Mouse (Mus musculus): Measurements from ENCODE around the gene C1qtnf4. TPM values are rescaled to one million over a fixed set of nuclear protein-coding genes. Genes with fewer than 3 reads are reported as not detected.
A peak's percentile ranks its signal among the peaks of the same experiment; 100 is the strongest.
"Not testable (repeated sequence)": the region's sequence is repeated elsewhere in the genome, so short reads cannot be mapped to it uniquely, and the experiment has no call there.

Gene C1qtnf4
- total RNA-seq, 2 experiments from 2014 or later: 195 to 200 TPM

GRCm38 (mm10) chr2:90886436-90886835, 776 bp downstream of the C1qtnf4 start:
- DNase-seq: no peak

GRCm38 (mm10) chr2:90887627-90888026, 2.0 kb downstream of the C1qtnf4 start:
- DNase-seq: no peak

DNA sequence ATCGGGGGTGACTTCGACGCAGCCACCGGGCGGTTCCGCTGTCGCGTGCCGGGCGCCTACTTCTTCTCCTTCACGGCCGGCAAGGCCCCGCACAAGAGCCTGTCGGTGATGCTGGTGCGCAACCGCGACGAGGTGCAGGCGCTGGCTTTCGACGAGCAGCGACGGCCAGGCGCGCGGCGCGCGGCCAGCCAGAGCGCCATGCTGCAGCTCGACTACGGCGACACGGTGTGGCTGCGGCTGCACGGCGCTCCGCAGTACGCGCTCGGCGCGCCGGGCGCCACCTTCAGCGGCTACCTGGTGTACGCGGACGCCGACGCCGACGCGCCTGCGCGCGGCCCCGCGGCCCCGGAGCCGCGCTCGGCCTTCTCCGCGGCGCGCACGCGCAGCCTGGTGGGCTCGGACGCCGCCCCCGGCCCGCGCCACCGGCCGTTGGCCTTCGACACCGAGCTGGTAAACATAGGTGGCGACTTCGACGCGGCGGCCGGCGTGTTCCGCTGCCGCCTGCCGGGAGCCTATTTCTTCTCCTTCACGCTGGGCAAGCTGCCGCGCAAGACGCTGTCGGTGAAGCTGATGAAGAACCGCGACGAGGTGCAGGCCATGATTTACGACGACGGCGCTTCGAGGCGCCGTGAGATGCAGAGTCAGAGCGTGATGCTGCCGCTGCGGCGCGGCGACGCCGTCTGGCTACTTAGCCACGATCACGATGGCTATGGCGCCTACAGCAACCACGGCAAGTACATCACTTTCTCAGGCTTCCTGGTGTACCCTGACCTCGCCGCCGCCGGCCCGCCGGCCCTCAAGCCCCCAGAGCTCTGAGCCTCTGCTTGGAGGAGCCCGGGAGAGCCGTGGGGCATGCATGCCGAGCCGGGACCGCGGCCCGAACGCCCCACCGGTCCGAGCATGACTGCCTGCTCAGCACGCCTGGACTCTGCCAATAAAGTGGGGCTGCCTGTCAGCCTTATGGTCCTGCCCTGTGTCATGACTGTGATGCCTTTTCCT, 4.2 kb downstream of the C1qtnf4 start:
- peak in 1 of 2 experiments; percentile 29 for DNase-seq

GRCm38 (mm10) chr2:90893673-90894298, 8.1 kb downstream of the C1qtnf4 start:
- DNase-seq: no peak

- not testable (repeated sequence) for DNase-seq
Measured at GRCm38 (mm10) chr2:90894299-90894677, 8.6 kb downstream of the C1qtnf4 start.

GRCm38 (mm10) chr2:90903398-90903797, 17.7 kb downstream of the C1qtnf4 start:
- DNase-seq: no peak

DNA sequence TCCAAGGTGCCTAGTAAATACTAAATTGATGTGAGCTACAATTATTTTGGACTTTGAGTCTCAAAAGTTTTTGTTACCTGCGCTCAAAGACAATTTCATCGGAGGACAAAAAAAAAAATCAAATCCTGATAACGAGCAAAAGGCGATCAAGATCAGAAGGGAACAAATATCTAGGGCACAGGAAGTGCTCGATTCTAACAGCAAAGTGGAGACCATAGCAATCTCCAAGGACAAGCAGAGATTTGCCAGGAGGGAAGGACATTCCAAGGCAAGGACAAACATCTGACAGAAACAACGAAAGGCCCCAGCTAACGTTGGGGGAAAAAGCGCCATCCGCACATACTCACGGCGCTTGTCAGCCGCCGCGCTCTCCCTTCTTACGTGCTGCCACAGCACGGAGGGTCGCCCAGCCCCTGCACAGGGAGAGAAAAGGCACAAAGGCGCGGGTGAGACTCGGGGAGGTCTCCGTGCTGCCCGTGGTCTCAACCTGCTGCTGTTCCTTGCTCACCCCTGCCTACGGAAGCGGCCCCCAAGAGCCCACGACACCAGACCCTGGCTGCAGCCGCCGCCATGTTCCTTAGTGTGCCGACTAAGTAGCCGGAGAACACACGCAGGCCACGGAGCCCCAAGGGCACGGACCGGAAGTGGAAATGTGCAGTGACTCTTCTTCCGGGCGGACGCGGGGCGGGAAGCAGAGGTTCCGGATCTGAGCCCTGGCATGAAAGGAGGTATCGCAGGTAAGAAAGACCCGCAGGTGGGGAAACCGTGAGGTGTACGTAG, 18.6 kb downstream of the C1qtnf4 start, which contains the start of the genes Kbtbd4 and Ndufs3:
TSS of gene Kbtbd4 (plus strand) at position 665 of the 780 bp plus-strand sequence.
TSS of gene Ndufs3 (minus strand) at position 752 of the 780 bp plus-strand sequence.
- DNase-seq: peak; percentile 86 to 87

GRCm38 (mm10) chr2:90904856-90905224, 19.2 kb downstream of the C1qtnf4 start:
- DNase-seq: no peak

GRCm38 (mm10) chr2:90906721-90907120, 21.1 kb downstream of the C1qtnf4 start:
- DNase-seq: no peak

DNA sequence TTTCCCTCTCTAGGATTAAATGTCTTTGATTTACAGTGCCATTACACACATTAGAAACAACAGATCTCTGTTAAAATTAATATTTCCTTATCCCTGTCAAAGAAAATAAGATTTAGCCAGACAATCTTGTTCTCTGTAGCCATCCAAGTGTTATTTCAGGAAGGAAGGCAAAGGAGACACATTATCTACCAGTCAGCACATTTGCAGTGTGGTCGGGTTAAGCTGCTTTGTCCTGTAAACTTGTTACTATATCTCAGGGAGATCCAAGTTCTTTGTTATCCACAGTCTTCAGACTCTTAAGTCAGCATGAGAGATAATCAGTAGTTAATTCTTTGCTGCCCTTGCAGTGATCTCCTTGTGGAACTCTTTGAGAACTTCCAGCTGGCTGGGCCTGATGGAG, 25.2 kb downstream of the C1qtnf4 start:
- no peak for DNase-seq

GRCm38 (mm10) chr2:90911668-90912067, 26.0 kb downstream of the C1qtnf4 start:
- DNase-seq: no peak

- DNase-seq: no peak
Measured at GRCm38 (mm10) chr2:90913671-90914070, 28.0 kb downstream of the C1qtnf4 start.

DNA sequence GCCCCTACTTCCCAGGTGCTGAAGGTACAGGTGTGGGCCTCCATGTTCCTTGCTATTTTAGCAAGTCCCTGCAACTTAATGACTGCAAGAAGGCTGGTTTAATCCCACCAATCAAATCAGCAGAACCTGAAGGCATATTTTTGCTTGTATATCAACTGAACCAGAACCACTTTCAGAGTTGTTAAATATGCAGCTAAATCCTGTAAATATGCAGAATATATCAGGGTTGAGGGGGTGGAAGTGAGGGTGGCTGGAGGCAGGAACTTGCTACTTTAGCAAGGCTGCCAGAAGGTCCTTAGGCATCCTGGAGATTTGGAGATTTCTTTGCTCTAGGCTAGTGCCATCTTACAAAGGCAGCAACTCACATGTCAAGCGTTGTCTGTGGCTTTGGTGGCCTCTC, 29.9 kb downstream of the C1qtnf4 start:
- no peak for DNase-seq

GRCm38 (mm10) chr2:90916560-90917232, 31.0 kb downstream of the C1qtnf4 start:
- no peak for DNase-seq

GRCm38 (mm10) chr2:90917233-90917998, 31.8 kb downstream of the C1qtnf4 start:
- DNase-seq: peak; percentile 57 to 59

GRCm38 (mm10) chr2:90917999-90918698, 32.5 kb downstream of the C1qtnf4 start:
- DNase-seq: no peak

DNA sequence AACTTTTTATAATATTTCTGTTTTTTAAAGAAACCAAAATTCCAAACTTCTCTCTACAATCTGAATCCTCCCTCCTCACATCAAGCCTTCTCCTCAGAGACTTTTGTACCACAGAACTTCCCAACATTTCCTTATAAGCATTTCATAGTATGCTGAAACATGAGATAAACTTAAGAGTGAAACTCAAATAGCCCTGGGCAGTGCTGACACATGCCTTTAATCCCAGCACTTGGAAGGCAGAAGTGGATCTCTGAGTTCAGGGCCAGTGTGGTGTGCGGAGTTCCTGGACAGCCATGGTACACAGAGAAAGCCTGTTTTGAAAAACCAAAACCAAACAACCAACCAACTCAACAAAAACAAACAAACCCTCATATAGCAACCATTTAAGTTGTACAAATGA, 35.5 kb downstream of the C1qtnf4 start:
- no peak for DNase-seq

GRCm38 (mm10) chr2:90922636-90923035, 37.0 kb downstream of the C1qtnf4 start:
- no peak for DNase-seq

GRCm38 (mm10) chr2:90928566-90928965, 42.9 kb downstream of the C1qtnf4 start:
- no peak for DNase-seq

- DNase-seq: no peak
Measured at GRCm38 (mm10) chr2:90931829-90932228, 46.2 kb downstream of the C1qtnf4 start.

DNA sequence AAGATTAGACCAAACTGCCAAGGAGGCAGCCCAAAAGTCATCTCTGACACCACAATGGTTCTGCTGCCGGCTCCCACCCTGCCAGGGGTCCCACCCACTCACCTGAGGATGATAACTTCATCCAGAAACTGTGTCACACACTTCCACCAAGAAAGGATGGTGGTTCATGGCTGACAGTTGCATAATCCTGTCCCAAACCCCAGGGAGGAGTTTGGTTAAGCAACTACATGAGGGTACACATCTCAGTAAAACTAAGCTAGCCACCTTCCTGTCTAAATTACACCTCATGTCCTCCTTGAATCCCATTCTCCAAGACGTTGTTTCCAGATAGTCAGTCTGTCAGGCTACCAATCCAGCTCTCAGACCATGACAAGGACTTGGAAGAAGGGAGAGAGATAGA, 46.6 kb downstream of the C1qtnf4 start:
- DNase-seq: no peak
